Mouse (Mus musculus) heart, embryonic 15.5 days (tissue): Measurements from ENCODE around the gene Uqcrfs1. TPM values are rescaled to one million over a fixed set of nuclear protein-coding genes. Genes with fewer than 3 reads are reported as not detected.

Source experiments
- polyA plus RNA-seq: library from polyadenylated mRNA; unstranded; fragments of >200 nt; fragmentation: Nextera tagmentation; extraction: Ambion mirVana; gene quantifications from 2 replicates; pipeline ENCODE4 v1.2.1, GENCODE M21; 2015

Gene Uqcrfs1
- polyA plus RNA-seq, 1 experiment from 2014 or later, result 706 TPM

Other genes with a start within 250 kb of the Uqcrfs1 start
- 14.1 and 16.9 TPM in 2 replicates for gene Agtr1a, start 208.9 kb downstream of the Uqcrfs1 start, polyA plus RNA-seq
- gene Dusp22, start 114.6 kb upstream of the Uqcrfs1 start, polyA plus RNA-seq, result 15.5 and 18.5 TPM in 2 replicates
- gene Irf4, start 203.9 kb upstream of the Uqcrfs1 start, polyA plus RNA-seq, result 0.08 and 0.13 TPM in 2 replicates